Mouse (Mus musculus): ENCODE measurements at regions not wholly inside any gene's neighbourhood (a gene's known extent, or its start where the extent isn't known, plus 50 kb on each side); places are given as distances from the start of the nearest gene placed in this dataset.

DNA sequence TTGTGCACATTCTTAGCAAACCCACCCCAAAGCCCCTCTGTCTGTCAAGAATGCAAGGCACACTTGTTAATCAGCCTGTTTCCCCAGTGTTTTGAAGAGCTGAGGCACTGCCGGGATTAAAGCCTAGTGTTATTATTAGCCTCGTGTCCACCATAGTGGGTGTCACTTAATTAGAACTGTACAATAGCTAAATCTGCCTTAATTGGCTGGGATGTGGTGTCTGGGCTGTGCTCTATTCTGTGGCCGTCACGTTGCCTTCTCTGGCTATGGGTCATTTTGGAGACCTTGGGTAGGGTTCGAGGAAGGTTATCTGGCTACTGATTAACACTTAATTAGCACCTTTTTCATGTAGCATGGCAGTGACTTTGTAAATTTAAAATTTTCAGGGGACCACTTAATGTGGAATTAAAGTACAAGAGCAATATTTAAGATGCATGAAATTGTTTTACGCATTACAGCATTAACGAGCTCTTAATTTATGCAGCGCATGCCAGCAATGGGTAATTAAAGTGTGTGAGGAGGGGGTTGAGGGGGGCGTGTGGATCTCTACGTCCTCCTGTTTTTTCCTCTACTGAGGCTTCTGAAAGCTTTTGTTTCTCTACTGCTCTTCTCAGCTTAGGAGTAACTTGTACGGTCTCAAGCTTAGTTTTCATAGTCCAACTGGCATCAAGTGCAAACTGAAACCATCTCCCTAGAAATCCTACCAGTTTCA, 124.5 kb upstream of the Atp6ap2 start:
- TF ChIP-seq POLR2A (IDR thresholded peaks at IDR 0.05; ENCODE audit: insufficient read depth, low read depth, low read length) = no peak
- no peak for TF ChIP-seq CTCF (IDR thresholded peaks at IDR 0.05; ENCODE audit: insufficient read depth, low read depth, low read length)

All from olfactory bulb, adult 2 months (tissue).